10 mouse cellular contexts compared by ENCODE assay signal in the genomic region with DNA sequence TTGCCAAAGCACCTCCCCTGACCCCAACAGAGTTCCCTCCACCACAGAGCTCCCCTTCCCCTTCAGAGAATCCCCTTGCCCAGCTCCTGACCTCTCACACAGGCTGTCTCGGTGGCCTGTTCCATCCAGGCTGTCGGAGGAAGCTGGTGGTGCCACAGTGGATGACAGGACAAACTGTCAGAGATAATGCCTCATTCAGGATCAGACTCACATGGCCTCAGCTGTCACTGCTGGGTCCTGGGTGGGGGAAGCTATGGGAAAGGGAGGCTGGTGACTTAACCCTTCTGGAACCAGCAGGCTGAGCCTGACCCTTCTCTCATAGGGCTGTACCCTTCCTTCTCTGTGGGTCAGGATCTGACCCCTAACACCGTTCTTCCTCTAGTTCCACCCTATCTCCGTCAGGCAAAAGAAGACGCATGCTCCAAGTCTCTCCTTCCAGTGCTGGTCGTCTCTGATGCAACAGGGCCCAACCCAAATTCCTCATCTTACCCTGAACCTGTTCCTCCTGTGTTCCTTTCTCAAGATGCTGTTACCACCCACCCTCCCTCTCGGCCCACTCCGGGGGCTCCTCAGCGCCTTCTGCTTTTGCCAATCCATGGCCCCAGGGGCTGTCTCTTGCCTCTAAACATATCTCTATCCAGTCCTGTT. TPM values are rescaled to one million over a fixed set of nuclear protein-coding genes. Genes with fewer than 3 reads are reported as not detected.
DNase-seq lines count a peak whose midpoint lies in the region; ATAC-seq and TF ChIP-seq lines count a peak whose summit lies in the region.
"Had no signal": no experiment of that assay in that cellular context is flagged by ENCODE, and none has a peak within 500 bp of the region (broad histone marks: within the 10 kb centered on the region; RNA-seq: fewer than 3 reads in every experiment).

No protein-coding gene starts in this region.

- no peak overlapping the region; the same call in 1 of the 2 replicates for H3K4me3 ChIP-seq in kidney, embryonic 14.5 days (ENCODE audit: low read length)
- H3K4me3 ChIP-seq in CH12.LX (replicated peaks in 1 of 3; ENCODE audit: low read depth in 2 of 3, low read length in 2 of 3, poor library complexity in 1 of 3) (no peak overlapping the region), ES-E14 (ENCODE audit: insufficient read depth in 1 of 2, low read depth in 1 of 2, low read length in 2 of 2, poor library complexity in 1 of 2, severe bottlenecking in 1 of 2) (peak overlapping the region; percentile 61 to 70)
- peak overlapping the region; percentile 49 for H3K4me3 ChIP-seq in limb, embryonic 10.5 days
- no peak overlapping the region for H3K4me3 ChIP-seq in midbrain, embryonic 15.5 days

- no peak overlapping the region for H3K27ac ChIP-seq in kidney, embryonic 14.5 days (ENCODE audit: low read depth, low read length)
- H3K27ac ChIP-seq in CH12.LX (ENCODE audit: insufficient read depth, low read depth) (no peak overlapping the region), ES-E14 (ENCODE audit: insufficient read depth, low read depth, low read length, poor library complexity, severe bottlenecking) (peak overlapping the region; percentile 89; the same call in 1 of the 2 replicates)
- no peak overlapping the region for H3K27ac ChIP-seq in limb, embryonic 10.5 days
- no peak overlapping the region for H3K27ac ChIP-seq in midbrain, embryonic 15.5 days
- H3K27ac ChIP-seq: neural tube, embryonic 13.5 days had no signal

- no peak for TF ChIP-seq POLR2A in CH12.LX (IDR thresholded peaks at IDR 0.05; ENCODE audit: low read depth, low read length)

- ATAC-seq in kidney, embryonic 14.5 days (ENCODE audit: low FRiP score, low TSS enrichment) = no peak
- no peak for ATAC-seq in midbrain, embryonic 15.5 days (replicated peaks)

- in situ Hi-C loops in CH12.LX (cut with MboI; ENCODE audit: low pct_ligation_motif_present, low pct_unique_long_range_greater_than_20kb, low sequenced_read_pairs) (loop anchor here (10.0 kb wide), 1 partner anchor 58 kb away; no protein-coding TSS in a partner anchor), ES-E14 (cut with MboI; ENCODE audit: low sequenced_read_pairs in 2 of 2, unreplicated experiment in 2 of 2) (no loop called here)

- WGBS in kidney, embryonic 14.5 days = 63% methylated on average over 9 of the region's 9 CpGs
- WGBS in limb, embryonic 10.5 days = 61% methylated on average over 9 of the region's 9 CpGs
- 65% methylated on average over 9 of the region's 9 CpGs for WGBS in midbrain, embryonic 15.5 days

- no peaks in the 10 kb centered on the region for H3K27me3 ChIP-seq in kidney, embryonic 14.5 days (ENCODE audit: control insufficient read depth, insufficient read depth, low read length)
- peaks cover 89% of the 10 kb centered on the region for H3K27me3 ChIP-seq in CH12.LX (replicated peaks)
- peaks cover 30% of the 10 kb centered on the region for H3K27me3 ChIP-seq in limb, embryonic 10.5 days (ENCODE audit: low read depth, poor library complexity, severe bottlenecking)
- no peaks in the 10 kb centered on the region for H3K27me3 ChIP-seq in midbrain, embryonic 15.5 days (replicated peaks)

- no peaks in the 10 kb centered on the region for H3K79me2 ChIP-seq in CH12.LX (replicated peaks; ENCODE audit: control insufficient read depth, extremely low read depth, insufficient read depth, poor library complexity, severe bottlenecking)

- TF ChIP-seq RAD21 in CH12.LX (IDR thresholded peaks at IDR 0.05; ENCODE audit: low read depth, low read length) = no peak

- peak overlapping the region; percentile 18; the same call in 1 of the 2 replicates for H3K9ac ChIP-seq in kidney, embryonic 14.5 days (ENCODE audit: low read depth, low read length)
- H3K9ac ChIP-seq in CH12.LX (ENCODE audit: insufficient read depth, low read depth) (no peak overlapping the region), ES-E14 (ENCODE audit: insufficient read depth, low read depth, low read length, poor library complexity, severe bottlenecking) (peak overlapping the region; percentile 54)
- no peak overlapping the region for H3K9ac ChIP-seq in midbrain, embryonic 15.5 days

- DNase-seq in kidney, postnatal 10 days = no peak
- no peak for DNase-seq in CH12.LX (ENCODE audit: extremely low read depth)
- DNase-seq in ES-E14 (ENCODE audit: low read depth, low spot score) = no peak
- no peak for DNase-seq in limb, embryonic 10.5 days (ENCODE audit: low spot score)
- DNase-seq in adrenal gland, postnatal 10 days = no peak
- DNase-seq in retina, embryonic 14.5 days (ENCODE audit: low spot score) = no peak

- no peaks in the 10 kb centered on the region for H3K36me3 ChIP-seq in kidney, embryonic 14.5 days (ENCODE audit: control insufficient read depth, insufficient read depth, low read length)
- H3K36me3 ChIP-seq in CH12.LX (replicated peaks in 1 of 2; ENCODE audit: control insufficient read depth in 1 of 2, insufficient read depth in 1 of 2, low read length in 1 of 2) = no peaks in the 10 kb centered on the region
- H3K36me3 ChIP-seq in ES-E14 (ENCODE audit: control insufficient read depth, insufficient read depth, low read length, poor library complexity, severe bottlenecking) = peaks cover 6% of the 10 kb centered on the region; the same call in 1 of the 2 replicates
- H3K36me3 ChIP-seq in limb, embryonic 10.5 days = no peaks in the 10 kb centered on the region
- H3K36me3 ChIP-seq in midbrain, embryonic 15.5 days (replicated peaks) = no peaks in the 10 kb centered on the region
- H3K36me3 ChIP-seq: neural tube, embryonic 13.5 days had no signal

- no peak for TF ChIP-seq EP300 in CH12.LX (IDR thresholded peaks at IDR 0.05; ENCODE audit: low read length)

- dilution Hi-C loops in CH12.LX (cut with MboI; ENCODE audit: extremely low pct_ligation_motif_present, extremely low pct_unique_long_range_greater_than_20kb, low sequenced_read_pairs) = no loop called here

- H3K4me2 ChIP-seq in kidney, embryonic 14.5 days (replicated peaks; ENCODE audit: low read depth, low read length) = peak overlapping the region; percentile 53
- peak overlapping the region; percentile 59; the same call in 1 of the 2 replicates for H3K4me2 ChIP-seq in CH12.LX (ENCODE audit: insufficient read depth, low read depth, poor library complexity, severe bottlenecking)
- H3K4me2 ChIP-seq in midbrain, embryonic 15.5 days = no peak overlapping the region

- no peaks in the 10 kb centered on the region for H3K9me3 ChIP-seq in kidney, embryonic 14.5 days (ENCODE audit: control insufficient read depth, low read length)
- H3K9me3 ChIP-seq in CH12.LX (replicated peaks; ENCODE audit: low read length) = no peaks in the 10 kb centered on the region
- no peaks in the 10 kb centered on the region for H3K9me3 ChIP-seq in ES-E14 (ENCODE audit: control insufficient read depth, insufficient read depth, low read depth, low read length)
- H3K9me3 ChIP-seq in limb, embryonic 10.5 days (replicated peaks) = no peaks in the 10 kb centered on the region
- H3K9me3 ChIP-seq in midbrain, embryonic 15.5 days = no peaks in the 10 kb centered on the region

- no peak for TF ChIP-seq CTCF in CH12.LX (conservative IDR thresholded peaks at IDR 0.05 in 1 of 2, IDR thresholded peaks at IDR 0.05 in 1 of 2; ENCODE audit: low read depth in 2 of 2, low read length in 2 of 2)

- H3K4me1 ChIP-seq in kidney, embryonic 14.5 days (ENCODE audit: control insufficient read depth, insufficient read depth, low read length) = 0 out of 2 replicates have a peak, but pooled peaks cover 4% of the 10 kb centered on the region
- H3K4me1 ChIP-seq in CH12.LX (ENCODE audit: control insufficient read depth in 1 of 2, insufficient read depth in 2 of 2) (no peaks in the 10 kb centered on the region), ES-E14 (ENCODE audit: control insufficient read depth in 2 of 2, insufficient read depth in 2 of 2, low read length in 2 of 2, poor library complexity in 1 of 2) (peaks cover 3 to 27% of the 10 kb centered on the region in 2 experiments; a peak in 2 of 4 replicates)
- H3K4me1 ChIP-seq in limb, embryonic 10.5 days = peaks cover 20% of the 10 kb centered on the region
- 0 out of 2 replicates have a peak, but pooled peaks cover 6% of the 10 kb centered on the region for H3K4me1 ChIP-seq in midbrain, embryonic 15.5 days

TF ChIP-seq in CH12.LX, 34 proteins besides CTCF, POLR2A, EP300 and RAD21 (continues in another document):
- no peak for TF ChIP-seq JUN (IDR thresholded peaks at IDR 0.05; ENCODE audit: insufficient read depth, low read depth, low read length)
- TF ChIP-seq ETS1 (conservative IDR thresholded peaks at IDR 0.05; ENCODE audit: low read depth, low read length) = no peak

TF ChIP-seq in ES-E14, 5 proteins besides CTCF, POLR2A, EP300 and RAD21:
- TF ChIP-seq ZNF384 (IDR thresholded peaks at IDR 0.05; ENCODE audit: low read depth, low read length) (no peak), CHD2 (IDR thresholded peaks at IDR 0.05; ENCODE audit: low read depth, low read length) (no peak), MAFK (IDR thresholded peaks at IDR 0.05; ENCODE audit: insufficient read depth, low read depth, low read length) (no peak)

RNA-seq across cellular contexts. Expression of gene Tmem125, which starts 1.2 kb away (rescaled TPM):
- polyA plus RNA-seq in kidney, embryonic 14.5 days (2014; fragmentation: Nextera tagmentation; extraction: Ambion mirVana) = 3.2 and 4.1 TPM in 2 replicates
- total RNA-seq in CH12.LX (2012; rRNA removed) = not detected in 2 replicates
- total RNA-seq in CH12.LX (2014; rRNA removed) = not detected in 2 replicates
- polyA plus RNA-seq in CH12.LX (2012; ENCODE audit: insufficient read length, low read depth) = not detected in 2 replicates
- total RNA-seq in ES-E14 (2012; rRNA removed) = 12.0 and 19.1 TPM in 2 replicates
- 0.34 and 0.54 TPM in 2 replicates for polyA plus RNA-seq in limb, embryonic 10.5 days (2016; fragmentation: Nextera tagmentation; extraction: Ambion mirVana)
- 1 to 10 TPM; 1.3 to 1.6 TPM for total RNA-seq in adrenal gland, postnatal 10 days (2021)
- polyA plus RNA-seq in midbrain, embryonic 15.5 days (2015; fragmentation: Nextera tagmentation; extraction: Ambion mirVana) = 0.20 and 0.32 TPM in 2 replicates
- polyA plus RNA-seq: neural tube, embryonic 13.5 days had no signal

RNA-seq across cellular contexts. Expression of gene 2610528J11Rik, which starts 15.8 kb away (rescaled TPM):
- 15.5 and 15.6 TPM in 2 replicates for polyA plus RNA-seq in kidney, embryonic 14.5 days (2014; fragmentation: Nextera tagmentation; extraction: Ambion mirVana)
- total RNA-seq in CH12.LX (2012; rRNA removed) = not detected in 2 replicates
- total RNA-seq in CH12.LX (2014; rRNA removed) = not detected in 2 replicates
- not detected in 2 replicates for polyA plus RNA-seq in CH12.LX (2012; ENCODE audit: insufficient read length, low read depth)
- total RNA-seq in ES-E14 (2012; rRNA removed) = 3.2 and 8.8 TPM in 2 replicates
- 0.78 and 1.2 TPM in 2 replicates for polyA plus RNA-seq in limb, embryonic 10.5 days (2016; fragmentation: Nextera tagmentation; extraction: Ambion mirVana)
- 1 to 10 TPM; 2.6 to 4.0 TPM for total RNA-seq in adrenal gland, postnatal 10 days (2021)
- 0.18 TPM in 1 of 2 replicates, not detected in the other for polyA plus RNA-seq in midbrain, embryonic 15.5 days (2015; fragmentation: Nextera tagmentation; extraction: Ambion mirVana)
- total RNA-seq: layer of hippocampus, postnatal 14 days had no signal
- polyA plus RNA-seq: neural tube, embryonic 13.5 days had no signal

RNA-seq across cellular contexts. Expression of gene Tie1, which starts 52.8 kb away (rescaled TPM):
- 24.6 and 30.4 TPM in 2 replicates for polyA plus RNA-seq in kidney, embryonic 14.5 days (2014; fragmentation: Nextera tagmentation; extraction: Ambion mirVana)
- total RNA-seq in CH12.LX (2012; rRNA removed) (not detected in 2 replicates), CH12.LX (2014; rRNA removed) (not detected in 2 replicates), ES-E14 (2012; rRNA removed) (1.0 and 1.3 TPM in 2 replicates)
- polyA plus RNA-seq in CH12.LX (2012; ENCODE audit: insufficient read length, low read depth) = not detected in 2 replicates
- 16.8 and 19.4 TPM in 2 replicates for polyA plus RNA-seq in limb, embryonic 10.5 days (2016; fragmentation: Nextera tagmentation; extraction: Ambion mirVana)
- total RNA-seq in adrenal gland, postnatal 10 days (2021) = 10 to 100 TPM; 67.3 to 74.7 TPM
- polyA plus RNA-seq in midbrain, embryonic 15.5 days (2015; fragmentation: Nextera tagmentation; extraction: Ambion mirVana) = 16.8 and 17.1 TPM in 2 replicates

Comparison
In these comparisons a context has a peak if more than half of its experiments do, and no peak if none do; other contexts are left out.
1. H3K4me3 ChIP-seq: peak in ES-E14 (2 of 2) and limb, embryonic 10.5 days (single experiment); none in kidney, embryonic 14.5 days (single experiment), CH12.LX (0 of 3) and midbrain, embryonic 15.5 days (single experiment).
2. H3K9ac ChIP-seq: peak in kidney, embryonic 14.5 days (single experiment) and ES-E14 (single experiment); none in CH12.LX (single experiment) and midbrain, embryonic 15.5 days (single experiment).
3. RNA of gene Tie1, which starts 52.8 kb away (polyA plus RNA-seq): 24.6 to 30.4 TPM in kidney, embryonic 14.5 days, 16.8 to 19.4 TPM in limb, embryonic 10.5 days and 16.8 to 17.1 TPM in midbrain, embryonic 15.5 days; not detected in CH12.LX; every median in the first group is over 10 times any median in the second.